ENCODE assay signal across 28 mouse cellular contexts in genomic region chr19:14325353-14326052, GRCm38 (mm10).
DNase-seq lines count a peak whose midpoint lies in the region; ATAC-seq and TF ChIP-seq lines count a peak whose summit lies in the region.
"Had no signal": no experiment of that assay in that cellular context is flagged by ENCODE, and none has a peak within 500 bp of the region (broad histone marks: within the 10 kb centered on the region; RNA-seq: fewer than 3 reads in every experiment).

No protein-coding gene starts in this region.

- H3K4me1 ChIP-seq in hindbrain, embryonic 11.5 days (replicated peaks; ENCODE audit: control insufficient read depth, insufficient read depth, low read length), result no peaks in the 10 kb centered on the region
- H3K4me1 ChIP-seq in hindbrain, postnatal 0 days (ENCODE audit: insufficient read depth, low read length), result no peaks in the 10 kb centered on the region
- peaks cover 3% of the 10 kb centered on the region; the same call in 1 of the 2 replicates for H3K4me1 ChIP-seq in forebrain, postnatal 0 days (ENCODE audit: insufficient read depth)
- peaks cover 10% of the 10 kb centered on the region for H3K4me1 ChIP-seq in midbrain, embryonic 16.5 days (ENCODE audit: control insufficient read depth, insufficient read depth, low read length)
- H3K4me1 ChIP-seq: heart, embryonic 12.5 days; hindbrain, embryonic 15.5 days; kidney, embryonic 15.5 days; liver, embryonic 13.5 days; megakaryocyte, embryonic 14.5 days had no signal

- no peak overlapping the region for H3K4me2 ChIP-seq in hindbrain, embryonic 11.5 days (replicated peaks; ENCODE audit: low read depth, low read length)
- no peak overlapping the region for H3K4me2 ChIP-seq in hindbrain, postnatal 0 days (ENCODE audit: low read depth, low read length)
- no peak overlapping the region for H3K4me2 ChIP-seq in forebrain, postnatal 0 days (ENCODE audit: low read depth)
- H3K4me2 ChIP-seq in midbrain, embryonic 16.5 days (ENCODE audit: low read length), result no peak overlapping the region
- H3K4me2 ChIP-seq: heart, embryonic 12.5 days; hindbrain, embryonic 15.5 days; kidney, embryonic 15.5 days; liver, embryonic 13.5 days; neural tube, embryonic 12.5 days had no signal

- DNase-seq in hindbrain, embryonic 11.5 days (ENCODE audit: low spot score), result peak; percentile 8
- no peak for DNase-seq in hindbrain, postnatal 0 days (ENCODE audit: low spot score)
- peak; percentile 82 for DNase-seq in brain, embryonic 14.5 days (ENCODE audit: low read depth)
- no peak for DNase-seq in forebrain, postnatal 0 days
- DNase-seq in thymus, postnatal 0 days (ENCODE audit: low spot score), result no peak
- DNase-seq in cerebellum, adult 9-10 months, result no peak
- DNase-seq in cerebellum, adult 11-12 months, result no peak
- DNase-seq: B cell, adult 2 months; cerebellum, adult 2 months; cerebellum, postnatal 36 days; gastrocnemius, postnatal 25 days; heart, adult 18-20 months; heart, postnatal 10 days; kidney, postnatal 36 days; layer of hippocampus, postnatal 36 days; liver, embryonic 13.5 days; lung, adult 2 months; thymus, adult 18-20 months had no signal

- no peaks in the 10 kb centered on the region for H3K27me3 ChIP-seq in hindbrain, embryonic 11.5 days (ENCODE audit: control insufficient read depth, insufficient read depth, low read length)
- no peaks in the 10 kb centered on the region for H3K27me3 ChIP-seq in hindbrain, postnatal 0 days (ENCODE audit: insufficient read depth, low read length)
- H3K27me3 ChIP-seq in forebrain, postnatal 0 days (ENCODE audit: insufficient read depth, low read length), result 0 out of 2 replicates have a peak, but pooled peaks cover 5% of the 10 kb centered on the region
- no peaks in the 10 kb centered on the region for H3K27me3 ChIP-seq in midbrain, embryonic 16.5 days (ENCODE audit: control insufficient read depth, insufficient read depth, low read depth, low read length)
- H3K27me3 ChIP-seq: CH12.LX; hindbrain, embryonic 15.5 days; kidney, embryonic 15.5 days; liver, embryonic 13.5 days; neural tube, embryonic 12.5 days had no signal

- no peak for TF ChIP-seq CTCF in hindbrain, postnatal 0 days (IDR thresholded peaks at IDR 0.05; ENCODE audit: low read depth)
- TF ChIP-seq CTCF in brain, embryonic 14.5 days (IDR thresholded peaks at IDR 0.05; ENCODE audit: borderline replicate concordance, extremely low read depth, insufficient read depth, insufficient read length), result no peak
- TF ChIP-seq CTCF in forebrain, postnatal 0 days (IDR thresholded peaks at IDR 0.05; ENCODE audit: low read depth), result no peak

- 61% methylated on average over 9 of the region's 9 CpGs for WGBS in hindbrain, embryonic 11.5 days
- whole genome bisulfite sequencing in hindbrain, postnatal 0 days, result 30% methylated on average over 9 of the region's 9 CpGs
- 18% methylated on average over 9 of the region's 9 CpGs for WGBS in forebrain, postnatal 0 days
- 13% methylated on average over 9 of the region's 9 CpGs for WGBS in midbrain, embryonic 16.5 days

- no peaks in the 10 kb centered on the region for H3K9me3 ChIP-seq in hindbrain, embryonic 11.5 days (ENCODE audit: control insufficient read depth, low read length)
- no peaks in the 10 kb centered on the region for H3K9me3 ChIP-seq in hindbrain, postnatal 0 days (ENCODE audit: low read length)
- no peaks in the 10 kb centered on the region for H3K9me3 ChIP-seq in forebrain, postnatal 0 days (ENCODE audit: low read length)
- no peaks in the 10 kb centered on the region for H3K9me3 ChIP-seq in midbrain, embryonic 16.5 days (replicated peaks; ENCODE audit: control insufficient read depth, low read length, poor library complexity, severe bottlenecking)
- H3K9me3 ChIP-seq: G1E; heart, embryonic 12.5 days; hindbrain, embryonic 15.5 days; kidney, embryonic 15.5 days; liver, embryonic 13.5 days; megakaryocyte, embryonic 14.5 days; neural tube, embryonic 12.5 days had no signal

- no peak overlapping the region for H3K9ac ChIP-seq in hindbrain, embryonic 11.5 days (ENCODE audit: low read depth, low read length)
- H3K9ac ChIP-seq in hindbrain, postnatal 0 days (replicated peaks; ENCODE audit: low read length), result no peak overlapping the region
- H3K9ac ChIP-seq in forebrain, postnatal 0 days, result no peak overlapping the region
- H3K9ac ChIP-seq in midbrain, embryonic 16.5 days (ENCODE audit: low read depth, low read length), result no peak overlapping the region
- H3K9ac ChIP-seq: heart, embryonic 12.5 days; hindbrain, embryonic 15.5 days; kidney, embryonic 15.5 days; liver, embryonic 13.5 days; neural tube, embryonic 12.5 days had no signal

- no peak for TF ChIP-seq POLR2A in brain, embryonic 14.5 days (IDR thresholded peaks at IDR 0.05; ENCODE audit: borderline replicate concordance, extremely low read depth, insufficient read depth, insufficient read length, poor library complexity, severe bottlenecking)

- H3K4me3 ChIP-seq in hindbrain, embryonic 11.5 days (ENCODE audit: low read depth, low read length), result no peak overlapping the region
- no peak overlapping the region for H3K4me3 ChIP-seq in hindbrain, postnatal 0 days (ENCODE audit: low read length)
- no peak overlapping the region for H3K4me3 ChIP-seq in forebrain, postnatal 0 days (ENCODE audit: low read depth, low read length)
- no peak overlapping the region for H3K4me3 ChIP-seq in midbrain, embryonic 16.5 days (ENCODE audit: low read depth, low read length)
- H3K4me3 ChIP-seq: heart, embryonic 12.5 days; hindbrain, embryonic 15.5 days; kidney, embryonic 15.5 days; liver, embryonic 13.5 days; megakaryocyte, embryonic 14.5 days; neural tube, embryonic 12.5 days had no signal

- H3K36me3 ChIP-seq in hindbrain, embryonic 11.5 days (ENCODE audit: control insufficient read depth, insufficient read depth, low read length), result no peaks in the 10 kb centered on the region
- no peaks in the 10 kb centered on the region for H3K36me3 ChIP-seq in hindbrain, postnatal 0 days (ENCODE audit: insufficient read depth, low read length)
- H3K36me3 ChIP-seq in forebrain, postnatal 0 days (ENCODE audit: insufficient read depth), result no peaks in the 10 kb centered on the region
- H3K36me3 ChIP-seq in midbrain, embryonic 16.5 days (ENCODE audit: control insufficient read depth, insufficient read depth, low read length), result no peaks in the 10 kb centered on the region
- H3K36me3 ChIP-seq: G1E; heart, embryonic 12.5 days; hindbrain, embryonic 15.5 days; kidney, embryonic 15.5 days; liver, embryonic 13.5 days; neural tube, embryonic 12.5 days had no signal

- H3K27ac ChIP-seq in hindbrain, embryonic 11.5 days (ENCODE audit: low read depth, low read length), result no peak overlapping the region
- no peak overlapping the region for H3K27ac ChIP-seq in hindbrain, postnatal 0 days
- H3K27ac ChIP-seq in forebrain, postnatal 0 days (ENCODE audit: low read depth, low read length), result no peak overlapping the region
- no peak overlapping the region for H3K27ac ChIP-seq in midbrain, embryonic 16.5 days (ENCODE audit: low read length)
- H3K27ac ChIP-seq: hindbrain, embryonic 15.5 days; kidney, embryonic 15.5 days; liver, embryonic 13.5 days; neural tube, embryonic 12.5 days had no signal

- ATAC-seq in hindbrain, embryonic 11.5 days (ENCODE audit: low FRiP score), result 0 out of 2 replicates have a peak, but pooled peaks have one; percentile 30
- no peak for ATAC-seq in hindbrain, postnatal 0 days
- ATAC-seq in forebrain, postnatal 0 days, result peak; percentile 91
- ATAC-seq in midbrain, embryonic 16.5 days, result peak; percentile 84
- ATAC-seq: intestine, embryonic 16.5 days; Patski had no signal

Comparison
In these comparisons a context has a peak if more than half of its experiments do, and no peak if none do; other contexts are left out.
1. DNase-seq: peak in hindbrain, embryonic 11.5 days (single experiment) and brain, embryonic 14.5 days (single experiment); none in hindbrain, postnatal 0 days (single experiment), forebrain, postnatal 0 days (single experiment), thymus, postnatal 0 days (single experiment), cerebellum, adult 9-10 months (single experiment) and cerebellum, adult 11-12 months (single experiment).